ENCODE assay signal across 21 mouse cellular contexts in the genomic region with DNA sequence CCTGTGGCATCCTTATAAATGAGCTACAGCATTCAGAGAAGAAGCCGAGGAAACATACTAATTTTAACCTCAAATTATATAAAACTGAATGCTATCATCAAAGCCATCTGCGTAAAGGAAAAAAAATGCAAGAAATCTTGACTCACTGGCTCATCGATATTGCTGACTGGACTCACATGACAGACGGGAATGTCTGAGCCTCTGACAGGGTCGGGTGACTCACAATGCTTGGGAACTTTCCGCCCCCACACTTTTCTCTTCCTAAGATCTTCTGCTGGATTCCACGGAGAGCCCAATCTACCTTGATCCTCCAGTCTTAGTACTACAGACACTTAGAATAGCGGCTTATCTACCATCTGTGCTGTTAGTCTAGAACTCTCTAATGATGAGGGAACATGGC.
DNase-seq lines count a peak whose midpoint lies in the region; ATAC-seq and TF ChIP-seq lines count a peak whose summit lies in the region.
"Had no signal": no experiment of that assay in that cellular context is flagged by ENCODE, and none has a peak within 500 bp of the region (broad histone marks: within the 10 kb centered on the region; RNA-seq: fewer than 3 reads in every experiment).

No protein-coding gene starts in this region.

- no peaks in the 10 kb centered on the region for H3K79me2 ChIP-seq in myocyte (ENCODE audit: control insufficient read depth, insufficient read depth)

- no peaks in the 10 kb centered on the region for H3K27me3 ChIP-seq in myocyte (ENCODE audit: control insufficient read depth, insufficient read depth, insufficient read length)
- no peaks in the 10 kb centered on the region for H3K27me3 ChIP-seq in kidney, embryonic 16.5 days (ENCODE audit: insufficient read depth, low read length)
- no peaks in the 10 kb centered on the region for H3K27me3 ChIP-seq in midbrain, embryonic 11.5 days (ENCODE audit: control insufficient read depth, insufficient read depth, low read length)
- H3K27me3 ChIP-seq: heart, embryonic 15.5 days; hindbrain, embryonic 13.5 days; kidney, embryonic 15.5 days; midbrain, embryonic 15.5 days; neural tube, embryonic 13.5 days had no signal

- peak; percentile 24 to 30 for DNase-seq in layer of hippocampus, adult 18-20 months (ENCODE audit: low spot score in 2 of 2)
- DNase-seq in layer of hippocampus, postnatal 36 days, result no peak
- peak; percentile 44 to 55 for DNase-seq in right cerebral cortex, adult 2 months (ENCODE audit: low spot score in 2 of 2)
- no peak for DNase-seq in right cerebral cortex, postnatal 4 days
- DNase-seq in Muller cell, postnatal 12 days (ENCODE audit: inconsistent ontology term), result peak; percentile 28
- no peak for DNase-seq in midbrain, embryonic 11.5 days (ENCODE audit: low spot score, missing footprints)
- DNase-seq: cerebellum, adult 9-11 months; forebrain, postnatal 0 days; heart, postnatal 36 days; kidney, adult 11 months; lung, postnatal 4 days; retina, postnatal 1 day had no signal

- no peaks in the 10 kb centered on the region for H3K9me3 ChIP-seq in kidney, embryonic 16.5 days (ENCODE audit: low read length)
- H3K9me3 ChIP-seq in midbrain, embryonic 11.5 days (ENCODE audit: control insufficient read depth, low read length), result no peaks in the 10 kb centered on the region
- H3K9me3 ChIP-seq: embryonic facial prominence, embryonic 10.5 days; heart, embryonic 15.5 days; hindbrain, embryonic 13.5 days; kidney, embryonic 15.5 days; midbrain, embryonic 15.5 days; neural tube, embryonic 13.5 days had no signal

- no peak overlapping the region for H3K9ac ChIP-seq in kidney, embryonic 16.5 days (replicated peaks; ENCODE audit: low read length)
- H3K9ac ChIP-seq in midbrain, embryonic 11.5 days (ENCODE audit: low read length), result no peak overlapping the region
- H3K9ac ChIP-seq: forebrain, postnatal 0 days; heart, embryonic 15.5 days; hindbrain, embryonic 13.5 days; kidney, embryonic 15.5 days; midbrain, embryonic 15.5 days; neural tube, embryonic 13.5 days had no signal

- H3K4me3 ChIP-seq in myocyte, result no peak overlapping the region
- no peak overlapping the region for H3K4me3 ChIP-seq in kidney, embryonic 16.5 days (ENCODE audit: low read length)
- no peak overlapping the region for H3K4me3 ChIP-seq in midbrain, embryonic 11.5 days (ENCODE audit: low read depth, low read length)
- H3K4me3 ChIP-seq: embryonic facial prominence, embryonic 10.5 days; heart, embryonic 15.5 days; hindbrain, embryonic 13.5 days; kidney, embryonic 15.5 days; midbrain, embryonic 15.5 days; neural tube, embryonic 13.5 days had no signal

- WGBS in kidney, embryonic 16.5 days, result 77% methylated on average over 8 of the region's 8 CpGs
- 89% methylated on average over 8 of the region's 8 CpGs for WGBS in midbrain, embryonic 11.5 days

- TF ChIP-seq POLR2A in myocyte (IDR thresholded peaks at IDR 0.05; ENCODE audit: insufficient read length, low read depth), result no peak

- ATAC-seq in kidney, embryonic 16.5 days (ENCODE audit: low FRiP score, low TSS enrichment), result no peak
- ATAC-seq in midbrain, embryonic 11.5 days (ENCODE audit: low FRiP score), result no peak
- ATAC-seq: forebrain, postnatal 0 days; midbrain, embryonic 15.5 days had no signal

- no peaks in the 10 kb centered on the region for H3K4me1 ChIP-seq in kidney, embryonic 16.5 days (ENCODE audit: insufficient read depth, low read length)
- H3K4me1 ChIP-seq in midbrain, embryonic 11.5 days (ENCODE audit: control insufficient read depth, insufficient read depth, low read length), result no peaks in the 10 kb centered on the region; the same call in 1 of the 2 replicates
- H3K4me1 ChIP-seq: heart, embryonic 15.5 days; kidney, embryonic 15.5 days had no signal

- no peaks in the 10 kb centered on the region for H3K36me3 ChIP-seq in myocyte (ENCODE audit: control insufficient read depth, insufficient read depth)
- H3K36me3 ChIP-seq in kidney, embryonic 16.5 days (ENCODE audit: insufficient read depth, low read length), result no peaks in the 10 kb centered on the region
- H3K36me3 ChIP-seq in midbrain, embryonic 11.5 days (ENCODE audit: control insufficient read depth, insufficient read depth, low read length), result no peaks in the 10 kb centered on the region
- H3K36me3 ChIP-seq: embryonic facial prominence, embryonic 10.5 days; G1E; heart, embryonic 15.5 days; hindbrain, embryonic 13.5 days; kidney, embryonic 15.5 days; midbrain, embryonic 15.5 days; neural tube, embryonic 13.5 days had no signal

- H3K27ac ChIP-seq in kidney, embryonic 16.5 days (ENCODE audit: low read length), result no peak overlapping the region
- H3K27ac ChIP-seq in midbrain, embryonic 11.5 days (ENCODE audit: low read depth, low read length), result no peak overlapping the region
- H3K27ac ChIP-seq: embryonic facial prominence, embryonic 10.5 days; heart, embryonic 15.5 days; hindbrain, embryonic 13.5 days; kidney, embryonic 15.5 days; midbrain, embryonic 15.5 days; neural tube, embryonic 13.5 days had no signal

- peak overlapping the region; percentile 73 for H3K4me2 ChIP-seq in myocyte (ENCODE audit: low read depth)
- no peak overlapping the region for H3K4me2 ChIP-seq in kidney, embryonic 16.5 days (replicated peaks; ENCODE audit: low read depth, low read length)
- H3K4me2 ChIP-seq in midbrain, embryonic 11.5 days, result no peak overlapping the region
- H3K4me2 ChIP-seq: heart, embryonic 15.5 days; hindbrain, embryonic 13.5 days; kidney, embryonic 15.5 days; midbrain, embryonic 15.5 days; neural tube, embryonic 13.5 days had no signal

- no peak overlapping the region for H3ac ChIP-seq in myocyte (ENCODE audit: control insufficient read depth, insufficient read length)

TF ChIP-seq in myocyte, 11 proteins besides CTCF, POLR2A, EP300 and RAD21:
- TF ChIP-seq MYOD1 (IDR thresholded peaks at IDR 0.05; ENCODE audit: control insufficient read depth in 1 of 3, insufficient read length in 2 of 3, low read depth in 2 of 3), result no peak
- no peak for TF ChIP-seq TCF3 (IDR thresholded peaks at IDR 0.05; ENCODE audit: insufficient read length, low read depth)
- no peak for TF ChIP-seq REST (IDR thresholded peaks at IDR 0.05; ENCODE audit: insufficient read depth, insufficient read length)
- peak; percentile 43 for TF ChIP-seq USF1 (IDR thresholded peaks at IDR 0.05; ENCODE audit: low read depth)
- TF ChIP-seq MAX (IDR thresholded peaks at IDR 0.05; ENCODE audit: low read depth), result no peak
- no peak for TF ChIP-seq E2F4 (IDR thresholded peaks at IDR 0.05; ENCODE audit: insufficient read depth)
- TF ChIP-seq TCF12 (IDR thresholded peaks at IDR 0.05; ENCODE audit: insufficient read depth, poor library complexity, severe bottlenecking), result no peak

Comparison
In these comparisons a context has a peak if more than half of its experiments do, and no peak if none do; other contexts are left out.
1. DNase-seq: peak in layer of hippocampus, adult 18-20 months (2 of 2), right cerebral cortex, adult 2 months (2 of 2) and Muller cell, postnatal 12 days (single experiment); none in layer of hippocampus, postnatal 36 days (0 of 2), right cerebral cortex, postnatal 4 days (single experiment) and midbrain, embryonic 11.5 days (single experiment).